Mouse (Mus musculus): ENCODE measurements around the gene Kitl.

Gene Kitl

GRCm38 (mm10) chr10:100015370-100016325 lies at the start of gene Kitl:
TSS of gene Kitl (plus strand) at chr10:100015630.
- DNase-seq (ENCODE audit: low spot score in 2 of 2), result peak; percentile 23 to 63

GRCm38 (mm10) chr10:99972866-99973265 lies 42.6 kb upstream of the Kitl start:
- no peak for DNase-seq (ENCODE audit: low spot score in 2 of 2)

- DNase-seq (ENCODE audit: low spot score in 2 of 2), result no peak
Observed at GRCm38 (mm10) chr10:99980096-99980495, 35.3 kb upstream of the Kitl start.

GRCm38 (mm10) chr10:99980916-99981315 lies 34.5 kb upstream of the Kitl start:
- no peak for DNase-seq (ENCODE audit: low spot score in 2 of 2)

- no peak for DNase-seq (ENCODE audit: low spot score in 2 of 2)
Observed at GRCm38 (mm10) chr10:99981887-99982286, 33.5 kb upstream of the Kitl start.

GRCm38 (mm10) chr10:99986745-99987144 lies 28.7 kb upstream of the Kitl start:
- no peak for DNase-seq (ENCODE audit: low spot score in 2 of 2)

- DNase-seq (ENCODE audit: low spot score in 2 of 2), result no peak
Observed at GRCm38 (mm10) chr10:99989758-99990157, 25.7 kb upstream of the Kitl start.

GRCm38 (mm10) chr10:99992121-99992520 lies 23.3 kb upstream of the Kitl start:
- no peak for DNase-seq (ENCODE audit: low spot score in 2 of 2)

- DNase-seq (ENCODE audit: low spot score in 2 of 2), result no peak
Observed at GRCm38 (mm10) chr10:100001452-100001851, 14.0 kb upstream of the Kitl start.

GRCm38 (mm10) chr10:100003797-100004196 lies 11.6 kb upstream of the Kitl start:
- no peak for DNase-seq (ENCODE audit: low spot score in 2 of 2)

GRCm38 (mm10) chr10:100009681-100010080 lies 5.7 kb upstream of the Kitl start:
- DNase-seq (ENCODE audit: low spot score in 2 of 2), result no peak

GRCm38 (mm10) chr10:100010291-100010690 lies 5.1 kb upstream of the Kitl start:
- no peak for DNase-seq (ENCODE audit: low spot score in 2 of 2)

- DNase-seq (ENCODE audit: low spot score in 2 of 2), result no peak
Observed at GRCm38 (mm10) chr10:100014096-100014495, 1.3 kb upstream of the Kitl start.

- DNase-seq (ENCODE audit: low spot score in 2 of 2), result no peak
Observed at GRCm38 (mm10) chr10:100016326-100016709, 888 bp downstream of the Kitl start.

GRCm38 (mm10) chr10:100016941-100017770 lies 1.7 kb downstream of the Kitl start:
- no peak for DNase-seq (ENCODE audit: low spot score in 2 of 2)

GRCm38 (mm10) chr10:100017771-100018070 lies 2.3 kb downstream of the Kitl start:
- DNase-seq (ENCODE audit: low spot score in 2 of 2), result no peak

- no peak for DNase-seq (ENCODE audit: low spot score in 2 of 2)
Observed at GRCm38 (mm10) chr10:100018493-100018892, 3.1 kb downstream of the Kitl start.

- DNase-seq (ENCODE audit: low spot score in 2 of 2), result no peak
Observed at GRCm38 (mm10) chr10:100019246-100020195, 4.1 kb downstream of the Kitl start.

GRCm38 (mm10) chr10:100022090-100022834 lies 6.8 kb downstream of the Kitl start:
- DNase-seq (ENCODE audit: low spot score in 2 of 2), result no peak

- DNase-seq (ENCODE audit: low spot score in 2 of 2), result no peak
Observed at GRCm38 (mm10) chr10:100022835-100023093, 7.3 kb downstream of the Kitl start.

GRCm38 (mm10) chr10:100025665-100026064 lies 10.2 kb downstream of the Kitl start:
- DNase-seq (ENCODE audit: low spot score in 2 of 2), result no peak

Data from spleen, postnatal 4 days (tissue).